Mouse (Mus musculus) induced T-regulatory cell, adult 2 months (primary cell): Measurements from ENCODE around the gene Jmjd6.

Experiments used
- DNase-seq: peaks from one replicate; pipeline ENCODE4 v3.0.0-alpha.2; 2012; ENCODE audit warnings: low read depth

Jmjd6 gene

DNA sequence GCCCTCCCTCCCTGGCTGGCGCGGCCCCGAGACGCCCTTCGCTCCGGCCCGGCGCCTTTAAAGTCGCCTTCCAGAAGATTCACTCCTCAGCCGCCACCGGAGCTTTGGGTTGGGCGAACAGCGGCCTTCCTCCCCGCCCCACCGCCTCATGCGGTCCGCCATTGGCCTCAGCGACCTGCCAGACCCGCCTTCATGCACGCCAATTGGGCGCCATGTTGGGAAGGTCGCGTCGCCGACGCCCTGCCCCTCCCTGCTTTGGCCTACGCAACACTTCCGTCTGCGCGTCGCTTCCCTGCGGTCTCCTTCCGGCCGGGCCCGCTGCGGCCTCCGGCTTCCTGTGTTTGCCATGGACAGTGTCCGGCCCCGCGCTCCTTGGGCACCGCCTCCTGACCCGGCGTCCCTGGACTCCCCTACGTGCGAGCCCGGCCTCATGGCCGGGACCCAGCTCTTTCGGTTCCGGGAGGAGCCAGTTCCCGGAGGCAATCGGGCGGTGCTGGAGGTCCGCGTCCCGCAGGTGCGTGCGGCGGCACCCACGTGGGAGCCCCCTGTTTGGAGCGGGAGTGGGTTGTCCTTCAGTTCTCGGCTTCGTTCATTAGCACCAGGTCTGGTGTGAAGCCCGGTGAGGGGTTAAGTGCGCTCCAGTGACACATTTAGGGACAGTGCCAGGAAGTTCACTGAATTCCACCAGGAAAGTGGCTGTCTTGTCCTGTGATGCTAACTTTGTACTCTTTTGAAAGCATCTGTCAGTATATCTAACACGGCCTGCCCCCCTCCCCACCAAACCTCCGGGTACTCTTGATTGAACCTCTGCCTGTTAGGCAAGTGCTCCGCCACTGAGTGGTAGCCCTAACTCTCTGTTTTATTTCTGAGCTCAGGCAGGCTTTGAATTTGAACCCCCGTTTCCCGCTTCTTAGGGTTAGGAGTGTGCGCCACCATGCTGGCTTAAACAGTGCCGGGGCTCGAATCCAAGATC lies at the start of gene Jmjd6, which contains the start of gene Mettl23:
Jmjd6 (minus strand) TSS at position 189 of the 973 bp plus-strand sequence.
Mettl23 (plus strand) TSS at position 18 of the 973 bp plus-strand sequence.
- peak; percentile 97 for DNase-seq

GRCm38 (mm10) chr11:116887136-116887535 lies 43.9 kb upstream of the Jmjd6 start:
- no peak for DNase-seq

DNA sequence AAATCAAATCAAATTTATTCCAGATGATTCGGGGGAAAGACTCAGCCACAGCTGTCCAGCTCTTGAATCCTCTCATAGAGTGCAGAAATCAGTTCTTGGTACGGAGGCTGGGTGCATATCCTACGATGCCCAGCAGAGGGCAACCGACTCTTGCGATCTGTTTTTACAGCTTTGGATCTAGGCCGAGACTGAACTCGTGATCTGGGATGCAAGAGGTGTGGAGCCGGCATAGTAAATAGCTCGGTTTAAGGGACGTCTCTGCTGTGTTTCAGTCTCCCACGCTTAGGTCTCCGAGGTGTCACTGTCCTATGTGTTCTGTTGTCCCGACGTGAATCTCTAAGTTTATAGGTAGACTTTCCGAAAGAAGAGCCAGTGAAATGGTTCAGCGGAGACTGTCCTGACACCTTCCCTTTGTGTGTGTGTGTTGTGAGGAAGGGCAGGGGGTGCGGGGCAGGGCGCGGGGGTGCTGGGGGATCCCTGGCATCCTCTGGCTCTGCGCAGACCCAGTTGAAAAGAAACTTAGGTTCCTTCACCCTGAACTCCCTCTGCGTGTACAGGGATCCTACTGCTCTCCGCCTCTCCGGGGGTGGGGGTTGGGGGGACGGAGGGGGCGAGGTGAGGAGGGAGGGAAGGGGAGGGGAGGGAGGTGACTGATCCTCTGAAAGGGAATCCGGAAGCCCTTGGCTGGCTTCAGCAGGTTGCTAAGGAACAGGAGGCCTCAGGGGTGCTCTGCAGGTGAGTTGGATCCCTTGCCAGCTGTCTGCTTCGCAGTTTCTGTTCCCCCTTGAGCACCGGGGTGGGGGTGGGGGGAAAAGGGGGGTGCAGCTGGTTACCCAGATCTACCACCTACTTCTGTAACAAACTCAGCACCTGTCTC lies 42.3 kb upstream of the Jmjd6 start:
- peak; percentile 84 for DNase-seq

DNA sequence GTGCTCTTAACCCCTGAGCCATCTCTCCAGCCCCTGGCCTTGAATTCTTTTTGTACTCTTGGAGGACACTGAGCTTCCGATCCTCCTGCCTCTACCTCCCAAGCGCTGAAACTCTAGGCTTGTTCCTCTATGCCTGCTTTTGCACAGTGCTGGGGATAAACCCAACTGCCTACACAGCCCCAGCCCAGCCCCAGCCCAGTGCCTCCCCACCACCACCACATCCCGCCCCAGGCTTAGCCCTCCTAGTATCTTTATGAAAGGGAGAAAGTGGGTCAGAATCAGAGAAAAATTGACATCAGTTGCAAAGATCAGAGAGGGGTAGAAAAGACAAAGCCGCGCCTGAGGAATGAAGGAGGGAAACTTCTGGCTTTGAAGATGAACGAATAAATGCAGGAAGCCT lies 40.8 kb upstream of the Jmjd6 start:
- no peak for DNase-seq

- no peak for DNase-seq
Observed at GRCm38 (mm10) chr11:116882446-116882845, 39.2 kb upstream of the Jmjd6 start.

GRCm38 (mm10) chr11:116881440-116881839 lies 38.2 kb upstream of the Jmjd6 start:
- no peak for DNase-seq

GRCm38 (mm10) chr11:116880839-116881238 lies 37.6 kb upstream of the Jmjd6 start:
- no peak for DNase-seq

DNA sequence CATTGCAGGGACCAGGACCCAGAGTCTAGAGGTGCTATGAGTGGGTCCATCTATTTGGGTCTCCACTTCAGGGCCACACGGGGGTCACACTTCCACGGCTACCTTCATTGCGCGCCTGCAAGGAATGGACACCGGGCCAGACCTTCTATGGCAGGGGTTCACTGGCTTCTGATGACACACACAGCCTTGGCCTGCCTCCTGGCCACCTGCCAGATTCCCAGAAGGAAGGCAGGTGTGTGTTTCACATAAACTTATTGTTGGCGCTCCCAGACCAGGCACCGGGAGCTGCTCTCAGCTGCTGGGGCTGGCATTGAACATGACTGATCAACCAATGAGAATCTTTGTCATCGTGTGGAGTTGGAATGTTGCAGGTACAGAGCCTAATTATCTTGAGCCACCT lies 35.2 kb upstream of the Jmjd6 start:
- no peak for DNase-seq

DNA sequence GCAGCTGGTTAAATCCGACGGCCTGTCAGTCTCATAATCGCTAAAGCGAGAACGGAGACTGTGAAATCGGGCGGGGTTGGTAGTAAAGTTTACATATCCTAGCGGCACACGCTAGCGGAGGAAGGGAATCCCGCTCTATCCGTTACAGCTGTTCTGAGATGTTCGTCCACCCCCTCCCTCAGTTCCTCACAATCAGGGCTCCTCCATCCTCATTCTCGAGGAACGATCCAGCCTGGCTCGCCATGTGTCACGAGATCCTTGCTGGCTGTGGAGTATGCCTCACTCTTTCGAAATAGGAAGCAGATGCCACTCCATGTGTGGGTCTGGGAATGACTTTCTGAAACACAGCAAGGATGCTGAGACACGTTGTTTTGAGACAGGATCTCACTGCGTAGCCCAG lies 30.7 kb upstream of the Jmjd6 start:
- DNase-seq: no peak

DNA sequence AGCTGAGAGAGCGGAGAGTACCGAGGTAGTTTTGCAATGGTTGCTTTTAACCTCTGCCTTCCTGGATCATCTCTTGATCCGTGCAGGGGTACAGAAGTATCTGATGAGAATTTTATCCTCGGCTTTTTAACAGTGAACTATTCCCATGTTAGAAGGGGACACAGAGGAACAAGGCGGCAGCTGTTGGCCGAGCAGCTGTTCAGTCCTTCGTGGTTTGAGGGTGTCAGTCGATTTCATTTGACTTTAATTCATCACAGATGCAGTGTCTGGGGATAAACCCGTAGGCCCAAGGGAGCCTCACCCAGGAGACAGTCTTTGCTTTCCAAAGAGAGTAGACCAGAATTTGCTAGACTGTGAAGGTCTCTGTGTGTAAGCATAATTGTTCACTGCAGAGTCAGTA lies 28.3 kb upstream of the Jmjd6 start:
- DNase-seq: no peak

- peak; percentile 28 for DNase-seq
Observed at GRCm38 (mm10) chr11:116869641-116870040, 26.4 kb upstream of the Jmjd6 start.

DNA sequence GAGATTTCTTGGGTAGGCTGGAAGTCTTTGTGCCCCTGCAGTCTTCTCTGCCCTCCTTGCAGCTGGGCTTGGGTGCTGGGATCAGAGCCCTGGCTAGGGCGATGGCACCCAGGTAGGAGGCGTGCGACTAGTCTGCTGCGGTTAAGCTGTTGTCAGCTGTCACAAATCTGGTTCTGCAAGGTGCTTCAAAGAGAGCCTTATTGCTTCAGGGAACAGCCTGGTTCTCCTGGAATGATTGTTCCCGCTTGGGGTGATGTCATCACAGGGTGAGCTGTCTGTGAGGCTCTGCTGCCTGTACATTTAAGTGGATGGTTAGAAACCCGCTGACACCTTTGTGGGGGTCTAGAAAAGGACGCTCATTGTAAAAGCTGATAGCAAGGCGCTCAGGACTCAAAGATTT lies 26.0 kb upstream of the Jmjd6 start:
- DNase-seq: no peak

DNA sequence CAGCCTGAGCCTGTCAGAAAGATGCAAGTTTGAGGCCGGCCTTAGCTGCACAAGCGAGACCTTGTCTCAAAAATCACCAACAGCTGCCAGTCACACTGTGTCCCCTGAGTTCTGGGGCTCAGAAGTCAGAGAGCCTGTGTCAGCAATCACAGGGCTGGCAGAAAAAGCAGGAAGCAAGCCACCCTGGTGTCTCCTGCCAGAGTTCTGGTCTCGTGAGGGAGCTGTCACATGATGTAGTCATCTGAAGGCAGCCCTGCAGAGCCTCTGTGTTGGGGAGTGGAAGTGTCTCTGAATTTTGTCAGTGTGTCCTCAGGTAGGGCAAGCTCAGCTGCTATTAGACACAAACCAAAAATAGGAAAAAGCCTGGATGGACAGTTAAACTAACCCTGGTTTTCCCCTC lies 24.9 kb upstream of the Jmjd6 start:
- no peak for DNase-seq

- DNase-seq: no peak
Observed at GRCm38 (mm10) chr11:116865945-116866585, 22.8 kb upstream of the Jmjd6 start.

- no peak for DNase-seq
Observed at GRCm38 (mm10) chr11:116864444-116864843, 21.2 kb upstream of the Jmjd6 start.

DNA sequence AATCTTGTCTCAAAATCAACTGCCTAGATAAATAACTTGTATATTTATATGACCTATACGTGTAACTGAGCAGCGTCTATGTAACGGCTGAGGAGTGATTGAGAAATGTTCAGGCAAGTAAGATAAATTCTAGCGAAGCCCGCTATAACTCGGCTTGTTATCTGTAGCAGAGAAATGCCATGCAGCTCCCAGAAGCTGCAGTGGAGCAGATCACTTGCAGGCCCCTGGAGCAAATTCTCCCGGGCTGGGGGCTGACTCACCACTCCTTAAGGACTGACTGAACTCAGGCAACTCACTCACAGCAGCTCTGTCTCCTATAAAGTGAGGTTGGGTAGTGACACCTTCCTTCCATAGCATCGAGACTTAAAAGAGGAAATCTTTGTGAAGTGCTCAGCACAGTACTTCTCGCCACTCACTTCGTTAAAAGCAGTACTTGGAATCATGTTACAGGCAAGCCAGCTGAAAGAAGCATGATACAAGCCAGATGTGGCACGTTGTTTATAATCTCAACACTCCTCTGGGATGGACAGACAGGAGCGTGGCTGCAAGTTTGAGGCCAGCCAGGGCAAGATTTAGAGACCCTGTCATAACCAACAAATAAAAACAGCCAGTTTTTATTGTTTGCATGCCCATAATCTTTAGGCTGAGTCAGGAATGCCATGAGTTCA lies 14.1 kb upstream of the Jmjd6 start:
- no peak for DNase-seq

DNA sequence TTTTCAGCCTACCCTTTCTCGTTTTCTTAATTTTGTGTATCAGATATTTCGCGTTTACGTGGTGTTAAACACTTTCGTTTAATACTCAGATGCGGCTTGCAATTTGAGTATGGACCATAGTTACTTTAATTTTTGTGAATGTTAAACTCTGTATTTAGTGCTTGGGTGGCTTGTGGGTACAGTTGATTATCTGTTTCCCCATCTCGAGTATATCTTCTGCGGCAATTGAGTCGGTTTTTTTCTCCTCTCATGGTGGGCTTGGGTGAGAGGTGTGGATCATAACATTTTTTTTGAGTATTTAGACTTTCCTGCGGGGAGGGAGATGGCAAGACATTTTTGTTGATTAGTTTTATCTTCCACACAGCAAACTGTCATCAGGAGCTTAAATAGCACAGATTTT lies 11.0 kb upstream of the Jmjd6 start:
- no peak for DNase-seq

DNA sequence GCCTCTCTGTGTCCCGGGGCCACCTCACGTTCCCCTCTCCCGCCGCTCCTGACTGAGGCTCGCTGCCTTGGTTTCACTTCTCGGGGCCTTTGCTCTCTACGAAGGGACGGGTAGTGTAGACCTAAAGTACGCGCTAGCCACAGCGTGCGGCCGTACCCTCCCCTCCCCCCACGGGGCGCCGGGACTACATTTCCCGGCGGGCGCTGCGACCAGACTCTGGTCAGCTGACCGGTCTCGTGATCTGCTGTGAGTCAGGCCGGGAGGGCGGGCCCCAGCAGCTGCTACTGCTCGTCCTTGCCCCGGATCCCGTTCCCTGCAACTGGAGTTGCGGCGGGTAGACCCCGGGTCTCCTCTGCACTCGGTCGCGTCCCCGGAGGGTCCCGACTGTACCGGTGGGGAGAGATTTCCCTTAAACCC lies 10.3 kb upstream of the Jmjd6 start:
- peak; percentile 96 for DNase-seq

GRCm38 (mm10) chr11:116852891-116853511 lies 9.8 kb upstream of the Jmjd6 start, which contains the start of gene Srsf2:
Gene Srsf2, minus strand, starts transcription at chr11:116853094.
- DNase-seq: peak; percentile 97

- DNase-seq: peak; percentile 89
Observed at GRCm38 (mm10) chr11:116852291-116852890, 9.1 kb upstream of the Jmjd6 start, which contains the start of gene Mfsd11. Gene Mfsd11, plus strand, starts transcription at chr11:116852440.
